Mouse (Mus musculus) adrenal gland, postnatal 4 days (tissue): Measurements from ENCODE around the gene Mboat2. TPM values are rescaled to one million over a fixed set of nuclear protein-coding genes. Genes with fewer than 3 reads are reported as not detected.

Source experiments
- DNase-seq, 2 experiments: peaks; one replicate each; pipeline ENCODE4 v3.0.0; 2021 to 2022; ENCODE audit warnings: low spot score in 2 of 2, mixed read lengths in 2 of 2
- total RNA-seq, 2 experiments: library from RNA; stranded (reverse); gene quantifications; 2 replicates each; pipeline ENCODE4 v1.2.3; 2021

Mboat2 gene
- total RNA-seq, 2 experiments from 2014 or later = 25.9 to 27.1 TPM

- DNase-seq = no peak
Observed at GRCm38 (mm10) chr12:24985226-24985625, 154.5 kb downstream of the Mboat2 start.

GRCm38 (mm10) chr12:24995350-24995749 lies 164.7 kb downstream of the Mboat2 start:
- no peak for DNase-seq

DNA sequence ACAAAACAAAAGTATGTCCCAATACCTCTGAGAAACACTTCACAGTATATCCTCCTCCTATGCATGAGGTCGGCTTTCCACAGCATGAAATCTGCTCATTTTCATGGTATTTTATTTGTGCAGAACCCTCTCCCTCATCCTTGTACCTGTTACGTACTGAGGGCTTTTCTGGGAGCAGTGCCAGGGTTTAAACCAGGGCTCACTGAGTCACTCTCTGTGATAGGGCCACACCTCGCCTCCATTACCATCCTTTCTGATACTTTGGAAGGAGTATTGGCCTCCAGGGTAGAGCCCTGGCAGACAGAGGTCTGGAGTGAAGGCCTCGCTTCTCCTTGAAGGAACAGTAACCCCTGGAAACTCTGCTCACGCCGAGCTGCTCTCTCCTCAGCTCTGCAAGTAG lies 174.7 kb downstream of the Mboat2 start:
- DNase-seq = no peak

- DNase-seq = no peak
Observed at GRCm38 (mm10) chr12:25009957-25010356, 179.3 kb downstream of the Mboat2 start.

- no peak for DNase-seq
Observed at GRCm38 (mm10) chr12:25010416-25010815, 179.7 kb downstream of the Mboat2 start.

- no peak for DNase-seq
Observed at GRCm38 (mm10) chr12:25011733-25012367, 181.2 kb downstream of the Mboat2 start.

DNA sequence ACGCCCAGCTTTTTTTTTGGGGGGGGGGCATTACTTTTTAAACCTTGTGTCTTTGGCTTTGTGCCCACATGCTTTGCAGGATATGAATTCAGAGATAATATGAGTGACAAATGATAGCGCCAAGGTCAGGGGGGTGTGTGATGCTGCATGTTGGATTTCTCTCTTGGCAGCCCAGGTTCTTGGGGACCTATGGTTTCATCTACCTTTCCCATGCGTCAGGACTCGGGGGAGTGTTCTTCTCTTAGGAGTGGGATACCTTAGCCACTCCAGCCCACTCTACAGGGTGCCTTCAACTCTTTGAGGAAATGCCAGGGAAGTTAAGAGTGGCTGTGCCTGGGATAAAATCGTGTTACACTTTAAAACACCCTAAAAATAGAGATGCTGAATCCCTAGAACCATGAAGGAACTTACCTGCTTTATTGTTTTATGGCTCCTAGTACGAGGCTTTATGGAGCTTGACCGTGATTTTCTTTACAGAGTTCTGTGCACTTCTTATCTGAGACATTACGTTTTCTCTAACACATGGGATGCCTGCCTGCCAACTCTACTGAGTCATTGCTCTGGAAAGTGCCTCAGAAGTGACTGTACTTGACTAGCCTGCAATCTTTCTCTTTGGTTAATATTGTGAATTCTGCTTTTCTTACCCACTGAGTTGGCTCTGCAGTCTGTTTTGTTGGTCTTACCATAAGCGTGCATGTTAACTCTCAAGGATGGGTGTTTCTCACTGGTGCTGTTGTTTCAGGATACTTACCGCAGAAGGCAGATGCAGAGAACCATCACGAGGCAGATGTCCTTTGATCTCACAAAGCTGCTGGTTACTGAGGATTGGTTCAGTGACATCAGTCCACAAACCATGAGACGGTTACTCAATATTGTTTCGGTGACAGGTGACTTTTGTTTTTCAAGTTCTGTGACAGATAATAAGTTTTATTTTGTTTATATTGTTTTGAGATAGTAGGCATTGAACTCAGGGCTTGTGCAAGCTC lies 182.2 kb downstream of the Mboat2 start:
- DNase-seq = no peak

Other genes with a start within 250 kb of the Mboat2 start
- gene Klf11, start 179.6 kb upstream of the Mboat2 start, total RNA-seq = 10 to 100 TPM; 30.7 TPM
- 10 to 100 TPM in 1 of 2 experiments, 1 to 10 TPM in 1; 3.0 to 12.8 TPM for gene Cys1, start 149.1 kb upstream of the Mboat2 start, total RNA-seq
- gene Rrm2, start 122.6 kb upstream of the Mboat2 start, total RNA-seq = 10 to 100 TPM; 75.1 to 95.2 TPM
- 100 to 1,000 TPM in 1 of 2 experiments, 10 to 100 TPM in 1; 94.4 to 126 TPM for gene Kidins220, start 144.0 kb downstream of the Mboat2 start, total RNA-seq